Mouse (Mus musculus): ENCODE measurements around the gene Wsb2.
"Not testable (repeated sequence)": the region's sequence is repeated elsewhere in the genome, so short reads cannot be mapped to it uniquely, and the experiment has no call there.

The Wsb2 gene

GRCm38 (mm10) chr5:117357129-117357477 lies at the start of gene Wsb2:
Gene Wsb2 (plus strand): TSS chr5:117357304.
- DNase-seq (ENCODE audit: low spot score) = peak; percentile 56

GRCm38 (mm10) chr5:117307699-117308098 lies 49.4 kb upstream of the Wsb2 start:
- peak; percentile 57 for DNase-seq (ENCODE audit: low spot score)

GRCm38 (mm10) chr5:117313420-117313819 lies 43.7 kb upstream of the Wsb2 start:
- peak; percentile 43 for DNase-seq (ENCODE audit: low spot score)

GRCm38 (mm10) chr5:117313909-117314308 lies 43.2 kb upstream of the Wsb2 start:
- no peak for DNase-seq (ENCODE audit: low spot score)

GRCm38 (mm10) chr5:117314587-117315428 lies 42.3 kb upstream of the Wsb2 start:
- DNase-seq (ENCODE audit: low spot score) = no peak

- peak; percentile 17 for DNase-seq (ENCODE audit: low spot score)
These were observed 38.1 kb upstream of the Wsb2 start, which contains the start of gene Vsig10 for GRCm38 (mm10) chr5:117318741-117319629. Gene Vsig10 (plus strand): TSS chr5:117319083.

- no peak for DNase-seq (ENCODE audit: low spot score)
These were observed 33.4 kb upstream of the Wsb2 start for GRCm38 (mm10) chr5:117323751-117324150.

GRCm38 (mm10) chr5:117326408-117326807 lies 30.7 kb upstream of the Wsb2 start:
- DNase-seq (ENCODE audit: low spot score) = no peak

- no peak for DNase-seq (ENCODE audit: low spot score)
These were observed 26.6 kb upstream of the Wsb2 start for GRCm38 (mm10) chr5:117330457-117330856.

GRCm38 (mm10) chr5:117337999-117338398 lies 19.1 kb upstream of the Wsb2 start:
- DNase-seq (ENCODE audit: low spot score) = no peak

GRCm38 (mm10) chr5:117338503-117338902 lies 18.6 kb upstream of the Wsb2 start:
- no peak for DNase-seq (ENCODE audit: low spot score)

- DNase-seq (ENCODE audit: low spot score) = no peak
These were observed 17.0 kb upstream of the Wsb2 start for GRCm38 (mm10) chr5:117340081-117340480.

- DNase-seq (ENCODE audit: low spot score) = no peak
These were observed 15.2 kb upstream of the Wsb2 start for GRCm38 (mm10) chr5:117341896-117342295.

- DNase-seq (ENCODE audit: low spot score) = not testable (repeated sequence)
These were observed 12.6 kb upstream of the Wsb2 start for GRCm38 (mm10) chr5:117344496-117344895.

- DNase-seq (ENCODE audit: low spot score) = no peak
These were observed 11.6 kb upstream of the Wsb2 start for GRCm38 (mm10) chr5:117345432-117345976.

GRCm38 (mm10) chr5:117346281-117346680 lies 10.8 kb upstream of the Wsb2 start:
- no peak for DNase-seq (ENCODE audit: low spot score)

- no peak for DNase-seq (ENCODE audit: low spot score)
These were observed 10.1 kb upstream of the Wsb2 start for GRCm38 (mm10) chr5:117347011-117347410.

- no peak for DNase-seq (ENCODE audit: low spot score)
These were observed 9.3 kb upstream of the Wsb2 start for GRCm38 (mm10) chr5:117347838-117348237.

GRCm38 (mm10) chr5:117348279-117348678 lies 8.8 kb upstream of the Wsb2 start:
- peak; percentile 65 for DNase-seq (ENCODE audit: low spot score)

GRCm38 (mm10) chr5:117354121-117354520 lies 3.0 kb upstream of the Wsb2 start:
- no peak for DNase-seq (ENCODE audit: low spot score)

- no peak for DNase-seq (ENCODE audit: low spot score)
These were observed 1.3 kb upstream of the Wsb2 start for GRCm38 (mm10) chr5:117355648-117356303.

Data from c-Kit-positive CD71-positive TER-119-positive erythroid progenitor cells, embryonic 14.5 days (primary cell).